Mouse (Mus musculus): ENCODE measurements around the gene AC131692.1.

AC131692.1 gene

DNA sequence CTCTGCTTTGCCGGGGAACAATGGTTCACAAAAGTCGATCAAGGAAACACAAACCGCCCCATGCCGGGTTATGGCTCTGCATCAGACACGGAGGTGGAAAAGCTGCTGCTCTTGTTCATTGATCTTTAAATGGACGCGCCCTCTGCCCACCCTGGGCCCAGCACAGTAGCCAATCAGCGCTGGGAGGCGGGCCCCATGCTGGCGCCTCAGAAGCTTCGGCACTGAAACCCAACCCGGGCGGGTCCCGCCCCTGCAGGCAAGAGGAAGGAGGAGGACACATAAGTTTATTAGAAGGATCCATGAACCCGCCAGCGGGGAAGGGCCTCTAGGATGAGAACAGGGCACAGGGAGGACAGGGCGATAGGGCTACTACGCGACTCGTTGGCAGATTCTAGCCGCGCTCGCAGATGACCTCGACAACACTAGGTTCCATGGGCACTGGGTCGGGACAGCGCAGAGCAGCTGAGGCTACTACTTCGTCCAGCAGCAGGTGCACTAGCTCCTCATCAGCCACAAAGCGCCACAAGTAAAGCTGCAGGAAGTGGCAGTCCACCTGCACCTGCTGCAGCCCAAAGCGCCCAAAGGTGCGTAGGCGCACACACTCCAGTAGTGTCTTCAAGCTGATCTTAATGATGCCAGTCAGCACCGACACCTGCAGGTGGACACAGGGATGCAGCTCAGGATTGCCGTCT, 26.3 kb upstream of the AC131692.1 start, which contains the start of gene Tm7sf2:
Gene Tm7sf2 (minus strand): TSS at position 650 of the 692 bp plus-strand sequence.
- DNase-seq (ENCODE audit: low spot score), result peak; percentile 92

DNA sequence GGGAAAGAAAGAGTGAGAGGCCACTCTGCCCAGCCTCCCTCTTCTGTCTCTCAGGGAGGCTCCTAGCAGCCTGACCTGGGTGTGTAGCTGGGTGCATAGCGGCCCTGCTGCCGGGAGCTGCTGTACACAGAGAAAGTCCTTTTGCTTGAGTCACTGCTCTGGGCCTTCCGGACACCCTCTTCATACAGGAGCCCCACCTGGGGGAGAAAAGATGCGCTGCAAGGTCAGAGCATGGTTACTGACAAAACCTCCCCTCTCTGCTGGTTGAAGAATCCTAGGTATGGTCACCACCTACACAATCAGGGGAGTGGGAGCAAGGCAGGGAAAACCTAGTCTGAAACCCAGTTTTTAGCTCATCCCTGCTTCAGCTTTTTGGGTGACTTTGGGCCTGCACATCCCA, 25.3 kb upstream of the AC131692.1 start:
- no peak for DNase-seq (ENCODE audit: low spot score)

- no peak for DNase-seq (ENCODE audit: low spot score)
Measured at GRCm38 (mm10) chr19:6069851-6070250, 24.4 kb upstream of the AC131692.1 start.

DNA sequence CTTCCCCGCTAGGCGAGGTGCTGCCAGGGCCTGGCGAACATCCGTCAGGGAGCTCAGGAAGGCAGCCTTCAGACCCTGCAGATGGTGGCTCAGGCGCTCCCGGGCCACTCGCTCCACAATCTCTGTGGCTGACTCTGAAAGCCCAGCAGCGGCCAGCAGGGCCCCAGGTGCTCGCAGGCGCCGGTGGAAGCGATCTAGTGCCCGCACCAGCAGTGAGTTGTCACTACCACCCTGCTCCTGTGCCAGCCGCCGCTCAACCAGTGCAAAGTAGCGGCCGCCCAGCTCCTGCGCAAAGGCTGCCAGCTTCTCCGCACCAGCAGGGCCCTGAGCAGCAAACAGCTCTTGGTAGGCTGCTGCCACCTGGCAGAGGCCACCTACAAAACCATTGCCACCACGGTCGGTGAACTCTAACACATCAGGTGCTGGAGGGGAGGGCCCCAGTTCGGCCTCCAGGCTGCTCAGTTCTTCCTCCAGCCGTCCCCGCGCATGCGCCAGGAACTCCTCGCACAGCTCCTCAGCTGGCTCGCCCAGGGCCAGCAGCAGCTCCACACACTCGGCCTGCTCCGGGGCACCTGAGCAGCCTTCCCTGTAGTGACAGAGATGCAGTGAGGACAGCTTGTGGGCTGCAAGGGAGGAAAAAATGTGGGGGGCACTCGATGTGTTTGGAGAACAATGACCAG, 23.5 kb upstream of the AC131692.1 start:
- DNase-seq (ENCODE audit: low spot score), result no peak

DNA sequence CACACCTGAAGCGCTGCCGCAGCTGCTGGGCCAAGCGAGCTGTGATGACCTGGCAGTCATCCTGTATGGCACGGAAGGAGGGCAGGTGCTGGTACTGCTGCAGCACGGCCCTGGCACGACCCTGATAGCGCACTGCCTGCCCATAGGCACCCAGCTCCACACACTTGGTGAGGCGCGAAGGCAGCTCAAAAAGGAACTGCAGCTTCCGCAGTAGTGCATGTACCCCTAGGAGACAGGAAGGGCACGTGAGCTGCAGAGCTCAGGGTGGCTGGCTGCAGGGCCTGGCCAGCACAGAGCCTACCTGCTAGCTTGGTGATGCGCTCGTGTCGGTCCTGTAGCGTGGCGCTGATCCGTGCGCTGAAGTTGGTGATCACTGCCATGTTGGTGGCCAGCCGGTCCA, 23.0 kb upstream of the AC131692.1 start:
- DNase-seq (ENCODE audit: low spot score), result no peak

- DNase-seq (ENCODE audit: low spot score), result no peak
Measured at GRCm38 (mm10) chr19:6073889-6074288, 20.3 kb upstream of the AC131692.1 start.

DNA sequence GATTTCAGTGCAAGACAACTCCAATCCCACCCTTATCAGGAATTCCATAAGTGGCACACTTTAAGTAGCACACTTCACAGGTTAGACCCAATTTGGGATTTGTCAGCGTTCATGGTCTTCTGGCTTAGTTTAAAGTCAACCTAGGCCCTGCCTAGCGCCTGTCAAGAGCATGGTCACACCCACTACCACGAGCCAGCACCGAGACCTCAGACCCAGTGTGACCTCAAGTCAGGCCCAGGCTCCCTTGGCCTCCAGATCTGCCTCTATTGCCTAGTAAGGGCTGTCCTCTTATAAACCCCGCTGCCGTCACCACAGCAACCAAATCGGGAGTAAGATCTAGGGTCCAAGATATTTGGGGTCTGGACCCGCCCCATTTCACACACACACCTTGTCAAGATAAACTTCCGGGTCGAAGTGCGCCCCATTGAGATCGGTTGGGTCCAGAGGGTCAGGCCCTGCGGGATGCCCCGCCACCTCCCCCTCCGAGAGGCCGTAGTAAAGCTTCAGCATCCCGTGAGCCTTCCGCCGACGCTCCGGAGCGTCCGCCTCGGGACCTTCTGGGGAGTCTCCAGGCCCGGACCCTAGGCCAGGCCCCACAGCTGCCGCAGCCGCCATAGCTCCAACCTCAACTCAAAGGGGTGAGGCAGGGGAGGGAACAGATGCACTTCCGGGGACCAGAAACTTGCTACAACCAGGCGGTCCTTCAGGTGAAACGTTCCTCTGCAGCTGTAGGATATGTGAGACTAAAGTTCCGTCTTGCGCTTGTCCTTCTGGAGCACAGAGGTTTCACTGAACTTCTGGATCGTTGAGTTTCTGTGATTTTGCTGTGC, 17.4 kb upstream of the AC131692.1 start, which contains the start of gene Vps51:
Gene Vps51 (minus strand): TSS at position 668 of the 830 bp plus-strand sequence.
- DNase-seq (ENCODE audit: low spot score), result peak; percentile 96

- no peak for DNase-seq (ENCODE audit: low spot score)
Measured at GRCm38 (mm10) chr19:6079983-6080480, 14.2 kb upstream of the AC131692.1 start, which contains the start of gene Tmem262. Gene Tmem262, plus strand, starts transcription at chr19:6080033.

GRCm38 (mm10) chr19:6082156-6082555, 12.1 kb upstream of the AC131692.1 start, which contains the start of gene Gm28374:
Gene Gm28374, minus strand, starts transcription at chr19:6082256.
- no peak for DNase-seq (ENCODE audit: low spot score)

DNA sequence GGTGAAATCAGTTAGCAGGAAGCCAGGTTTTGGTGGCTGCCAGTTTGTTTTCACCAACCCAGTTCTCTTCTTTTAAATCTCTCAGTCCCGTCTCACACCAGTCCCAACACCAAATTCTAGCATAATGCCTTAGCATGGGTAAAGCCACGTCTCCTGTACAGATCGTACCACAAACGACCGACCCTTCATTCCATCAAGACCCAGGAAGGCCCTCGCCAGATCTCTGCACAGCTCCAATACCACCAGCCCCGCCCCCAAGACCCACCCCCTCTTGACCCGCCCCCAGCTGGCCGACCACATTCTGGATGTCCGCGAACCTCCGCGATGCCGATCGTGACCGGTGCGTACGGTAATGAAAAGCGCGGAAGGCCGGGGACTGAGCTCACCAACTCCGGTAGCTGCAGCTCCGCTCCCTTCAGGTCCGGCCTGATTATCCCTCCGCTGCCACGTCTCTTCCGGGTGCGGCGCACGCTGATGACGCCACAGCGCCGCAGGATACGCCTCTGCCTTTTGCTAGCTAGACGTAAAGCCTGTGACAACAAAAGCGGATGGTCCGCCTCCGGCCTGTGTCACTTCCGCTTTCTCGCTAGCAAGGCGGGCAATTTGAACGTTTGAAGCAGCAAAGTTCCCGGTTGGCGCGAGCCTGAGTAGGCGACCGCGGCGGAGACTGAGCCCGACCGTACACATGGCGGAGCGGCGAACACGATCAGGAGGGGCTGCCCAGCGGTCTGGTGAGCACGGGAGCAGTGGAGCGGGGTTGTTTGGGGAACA, 9.6 kb upstream of the AC131692.1 start, which contains the start of the genes Zfpl1 and Cdca5:
Gene Zfpl1 (minus strand): TSS at position 479 of the 771 bp plus-strand sequence.
Gene Cdca5 (plus strand): TSS at position 506 of the 771 bp plus-strand sequence.
- peak; percentile 99 for DNase-seq (ENCODE audit: low spot score)

DNA sequence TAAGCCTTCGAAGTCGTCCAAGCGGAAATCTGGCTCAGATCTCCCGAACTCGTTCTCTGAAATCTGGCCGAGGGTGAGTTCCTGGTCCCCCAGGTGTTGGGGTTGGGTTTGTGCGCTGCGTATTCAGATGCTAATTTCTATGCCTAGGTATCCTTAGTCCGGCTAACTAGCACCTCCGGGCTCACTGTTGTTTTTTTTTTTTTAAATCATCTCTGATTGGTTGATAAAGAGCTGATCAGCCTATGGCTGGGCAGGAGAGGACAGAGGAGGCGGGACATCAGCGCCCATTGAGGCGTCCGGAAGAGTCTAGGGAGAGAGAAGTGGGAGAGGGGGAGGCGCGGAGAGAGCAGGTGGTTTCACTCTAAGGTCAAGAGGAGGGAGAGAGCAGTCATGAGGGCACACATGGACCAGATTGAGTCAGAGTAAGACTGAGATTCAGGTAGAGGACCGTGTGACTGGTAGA, 8.8 kb upstream of the AC131692.1 start:
- DNase-seq (ENCODE audit: low spot score), result peak; percentile 87

GRCm38 (mm10) chr19:6088841-6089240, 5.4 kb upstream of the AC131692.1 start:
- no peak for DNase-seq (ENCODE audit: low spot score)

DNA sequence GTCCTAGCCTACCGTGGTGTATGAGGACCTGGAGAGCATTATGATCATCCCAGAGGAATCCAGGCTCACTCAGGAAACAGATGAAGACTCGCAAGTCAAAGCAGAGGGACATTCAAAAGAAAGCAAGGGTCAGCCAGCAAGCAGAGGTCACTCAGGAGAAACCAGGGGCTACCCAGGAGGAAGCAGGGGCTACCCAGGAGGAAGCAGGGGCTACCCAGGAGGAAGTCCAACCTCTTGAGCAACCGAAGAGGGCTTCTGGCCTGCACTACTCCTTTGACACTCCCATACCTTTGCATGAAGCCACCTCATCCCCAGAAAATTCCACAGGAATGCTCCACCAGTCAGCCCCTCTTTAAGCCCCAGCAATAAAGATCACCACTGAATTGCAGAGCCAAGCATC, 3.6 kb downstream of the AC131692.1 start:
- no peak for DNase-seq (ENCODE audit: low spot score)

DNA sequence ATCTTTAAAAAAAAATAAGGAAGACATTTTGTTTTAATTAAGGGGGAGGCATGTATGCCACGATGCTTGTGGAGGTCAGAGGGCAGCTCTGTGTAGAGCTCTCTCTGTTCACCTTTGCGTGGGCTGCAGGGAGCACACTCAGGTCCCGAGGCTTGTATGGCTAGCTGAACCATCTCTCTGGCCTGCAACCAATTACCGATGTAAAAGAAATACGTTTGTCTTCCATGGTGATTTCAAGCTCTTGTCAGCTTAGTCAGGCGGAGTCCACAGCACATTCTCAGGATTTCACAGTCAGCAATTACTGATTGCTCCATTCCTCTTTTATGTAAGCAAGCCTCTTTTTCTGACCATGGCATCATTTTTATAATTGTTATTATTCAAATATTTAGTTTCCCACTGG, 7.0 kb downstream of the AC131692.1 start:
- no peak for DNase-seq (ENCODE audit: low spot score)

GRCm38 (mm10) chr19:6102169-6102853, 8.1 kb downstream of the AC131692.1 start:
- DNase-seq (ENCODE audit: low spot score), result no peak

GRCm38 (mm10) chr19:6104476-6104875, 10.3 kb downstream of the AC131692.1 start:
- DNase-seq (ENCODE audit: low spot score), result no peak

DNA sequence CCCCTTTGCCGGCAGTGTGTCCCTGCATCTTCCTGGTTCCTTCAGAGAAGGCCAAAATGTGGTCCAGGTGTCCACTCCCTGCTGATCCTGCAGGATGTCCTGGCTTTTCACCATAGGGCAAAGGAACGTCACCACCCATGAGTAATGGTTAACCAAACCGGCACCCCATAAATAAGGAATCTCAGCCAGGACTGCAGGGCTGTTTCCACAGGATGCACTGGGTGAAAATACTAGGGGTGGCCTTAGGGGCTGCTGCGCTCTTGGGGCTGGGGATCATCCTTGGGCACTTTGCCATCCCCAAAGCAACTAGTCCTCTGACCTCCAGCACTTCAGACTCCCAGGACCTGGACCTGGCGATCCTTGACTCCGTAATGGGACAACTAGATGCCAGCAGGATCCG, 11.4 kb downstream of the AC131692.1 start, which contains the start of gene Naaladl1:
Gene Naaladl1 (plus strand): TSS at position 197 of the 400 bp plus-strand sequence.
- no peak for DNase-seq (ENCODE audit: low spot score)

DNA sequence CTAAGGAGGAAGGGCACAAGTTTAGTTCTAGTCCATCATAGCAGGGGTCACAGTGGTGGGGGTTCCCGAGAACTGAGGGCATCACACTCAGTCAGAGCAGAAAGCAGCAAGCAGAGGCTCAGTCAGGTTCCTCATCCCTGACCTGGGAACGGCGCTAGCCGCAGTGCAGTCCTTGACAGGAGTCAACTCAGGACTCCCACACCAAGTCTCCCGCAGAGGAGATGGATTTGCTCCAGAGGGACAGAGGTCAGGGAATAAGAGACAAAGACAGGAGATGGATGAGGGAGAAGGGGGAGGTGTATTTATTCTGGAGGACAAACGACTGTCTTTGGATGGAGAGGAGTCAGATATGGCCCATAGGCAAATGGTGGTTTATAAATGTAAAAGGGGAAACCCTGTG, 18.9 kb downstream of the AC131692.1 start:
- DNase-seq (ENCODE audit: low spot score), result no peak

DNA sequence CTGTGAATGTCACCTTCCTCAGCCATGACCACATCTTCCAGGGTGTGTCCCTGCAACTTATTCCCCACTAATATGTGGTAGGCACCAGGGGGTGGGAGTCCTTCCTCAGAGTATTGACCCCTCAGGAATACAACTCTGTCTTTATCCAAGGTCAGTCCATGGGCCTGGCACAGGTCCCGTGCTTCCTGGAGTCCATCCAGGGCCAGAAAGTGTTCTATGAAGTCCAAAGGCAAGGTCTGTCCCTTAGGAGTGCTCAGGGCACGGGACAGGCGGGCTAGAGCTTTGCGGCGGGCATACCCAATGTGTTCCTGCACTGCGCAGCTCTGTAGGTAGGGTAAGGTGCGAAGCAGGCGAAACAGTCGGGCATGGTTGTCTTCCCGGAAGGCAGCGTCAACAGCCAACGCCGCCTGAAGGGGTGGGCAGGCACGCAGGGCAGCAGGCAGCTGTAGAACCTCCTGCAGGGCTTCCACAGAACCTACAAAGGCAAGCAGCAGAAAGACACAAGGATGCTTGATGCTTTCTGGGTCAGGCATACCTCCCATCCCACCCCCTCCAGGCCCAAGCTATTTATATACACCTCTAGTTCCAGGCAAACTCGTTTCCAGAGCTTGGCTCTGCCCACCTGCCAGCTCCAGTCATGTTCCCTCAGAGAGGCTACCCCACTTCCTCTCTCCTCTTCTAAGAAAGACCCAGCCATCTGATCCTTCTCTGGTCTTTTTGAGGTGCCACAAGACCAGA, 22.1 kb downstream of the AC131692.1 start:
- DNase-seq (ENCODE audit: low spot score), result no peak

Measured in retina, embryonic 14.5 days (tissue).